9 mouse cellular contexts compared by ENCODE assay signal in genomic region chr4:136202509-136202908, GRCm38 (mm10). TPM values are rescaled to one million over a fixed set of nuclear protein-coding genes. Genes with fewer than 3 reads are reported as not detected.
DNase-seq lines count a peak whose midpoint lies in the region; ATAC-seq and TF ChIP-seq lines count a peak whose summit lies in the region.
"Had no signal": no experiment of that assay in that cellular context is flagged by ENCODE, and none has a peak within 500 bp of the region (broad histone marks: within the 10 kb centered on the region; RNA-seq: fewer than 3 reads in every experiment).

No protein-coding gene starts in this region.

- 3% methylated on average over 9 of the region's 9 CpGs for WGBS in liver, embryonic 12.5 days (ENCODE audit: insufficient replicate concordance)
- 4% methylated on average over 9 of the region's 9 CpGs for WGBS in hindbrain, postnatal 0 days
- WGBS in lung, adult 2 months, result 5% methylated on average over 9 of the region's 9 CpGs

- DNase-seq in adrenal gland, adult (ENCODE audit: inconsistent age in 2 of 2, low spot score in 1 of 2), result peak; percentile 58 to 84
- DNase-seq in adrenal gland, adult 8-10 months, result no peak
- DNase-seq in liver, result peak; percentile 81
- DNase-seq in brain, embryonic 14.5 days (ENCODE audit: low read depth), result peak; percentile 87
- DNase-seq in hindbrain, postnatal 0 days (ENCODE audit: low spot score), result peak; percentile 88
- peak; percentile 72 for DNase-seq in lung, adult 2 months
- DNase-seq in spleen, postnatal 4 days (ENCODE audit: low spot score in 2 of 2), result peak; percentile 72 to 90

- ATAC-seq in liver, embryonic 12.5 days, result no peak
- 0 out of 2 replicates have a peak, but pooled peaks have one; percentile 57 for ATAC-seq in hindbrain, postnatal 0 days

- H3K27ac ChIP-seq in liver, embryonic 12.5 days, result no peak overlapping the region
- no peak overlapping the region for H3K27ac ChIP-seq in hindbrain, postnatal 0 days
- H3K27ac ChIP-seq: hindbrain, embryonic 15.5 days had no signal

- no peak overlapping the region for H3K9ac ChIP-seq in liver, embryonic 12.5 days
- H3K9ac ChIP-seq in hindbrain, postnatal 0 days (replicated peaks; ENCODE audit: low read length), result no peak overlapping the region
- H3K9ac ChIP-seq: hindbrain, embryonic 15.5 days had no signal

- H3K9me3 ChIP-seq in liver, embryonic 12.5 days (replicated peaks), result no peaks in the 10 kb centered on the region
- no peaks in the 10 kb centered on the region for H3K9me3 ChIP-seq in hindbrain, postnatal 0 days (ENCODE audit: low read length)
- H3K9me3 ChIP-seq: hindbrain, embryonic 15.5 days had no signal

- peaks cover 61% of the 10 kb centered on the region for H3K27me3 ChIP-seq in liver, embryonic 12.5 days (replicated peaks)
- no peaks in the 10 kb centered on the region for H3K27me3 ChIP-seq in hindbrain, postnatal 0 days (ENCODE audit: insufficient read depth, low read length)
- H3K27me3 ChIP-seq: hindbrain, embryonic 15.5 days had no signal

- no peak overlapping the region for H3K4me3 ChIP-seq in liver, embryonic 12.5 days
- no peak overlapping the region for H3K4me3 ChIP-seq in hindbrain, postnatal 0 days (ENCODE audit: low read length)
- no peak overlapping the region for H3K4me3 ChIP-seq in lung, adult 2 months (replicated peaks; ENCODE audit: extremely low read depth, low read depth, low read length)
- H3K4me3 ChIP-seq: hindbrain, embryonic 15.5 days had no signal

- no peak for TF ChIP-seq POLR2A in brain, embryonic 14.5 days (IDR thresholded peaks at IDR 0.05; ENCODE audit: borderline replicate concordance, extremely low read depth, insufficient read depth, insufficient read length, poor library complexity, severe bottlenecking)
- TF ChIP-seq POLR2A in lung, adult 2 months (IDR thresholded peaks at IDR 0.05; ENCODE audit: borderline replicate concordance, extremely low read depth, low read depth, low read length), result no peak

- no peaks in the 10 kb centered on the region for H3K36me3 ChIP-seq in liver, embryonic 12.5 days
- H3K36me3 ChIP-seq in hindbrain, postnatal 0 days (ENCODE audit: insufficient read depth, low read length), result no peaks in the 10 kb centered on the region
- H3K36me3 ChIP-seq: hindbrain, embryonic 15.5 days had no signal

- peak; percentile 83 for TF ChIP-seq CTCF in brain, embryonic 14.5 days (IDR thresholded peaks at IDR 0.05; ENCODE audit: borderline replicate concordance, extremely low read depth, insufficient read depth, insufficient read length)
- peak; percentile 88 for TF ChIP-seq CTCF in hindbrain, postnatal 0 days (IDR thresholded peaks at IDR 0.05; ENCODE audit: low read depth)
- peak; percentile 88 for TF ChIP-seq CTCF in lung, adult 2 months (IDR thresholded peaks at IDR 0.05; ENCODE audit: insufficient read depth, low read length)

- H3K4me2 ChIP-seq in liver, embryonic 12.5 days, result no peak overlapping the region
- H3K4me2 ChIP-seq in hindbrain, postnatal 0 days (ENCODE audit: low read depth, low read length), result no peak overlapping the region
- H3K4me2 ChIP-seq: hindbrain, embryonic 15.5 days had no signal

- H3K4me1 ChIP-seq in liver, embryonic 12.5 days, result peaks cover 30% of the 10 kb centered on the region
- H3K4me1 ChIP-seq in hindbrain, postnatal 0 days (ENCODE audit: insufficient read depth, low read length), result peaks cover 8% of the 10 kb centered on the region; the same call in 1 of the 2 replicates
- H3K4me1 ChIP-seq in lung, adult 2 months (ENCODE audit: control insufficient read depth, insufficient read depth, low read length), result peaks cover 11% of the 10 kb centered on the region

RNA-seq across cellular contexts. Expression of gene Asap3, which starts 3.7 kb away (rescaled TPM):
- total RNA-seq in adrenal gland, adult 8-10 months (2022), result 1 to 10 TPM; 2.5 to 4.9 (median 3.6) TPM
- polyA plus RNA-seq in liver, embryonic 12.5 days (2016; fragmentation: Nextera tagmentation; extraction: Ambion mirVana), result 1.5 and 1.9 TPM in 2 replicates
- 4.2 and 6.2 TPM in 2 replicates for polyA plus RNA-seq in brain, embryonic 14.5 days (2012; rRNA removed)
- total RNA-seq in hindbrain, postnatal 0 days (2014; rRNA removed), result 9.1 and 10.5 TPM in 2 replicates
- 4.1 TPM in 2 replicates for polyA plus RNA-seq in hindbrain, postnatal 0 days (2015; fragmentation: Nextera tagmentation; extraction: Ambion mirVana)
- 8.7 and 9.3 TPM in 2 replicates for polyA plus RNA-seq in lung, adult 2 months (2012; rRNA removed)

RNA-seq across cellular contexts. Expression of gene E2f2, which starts 30.3 kb away (rescaled TPM):
- total RNA-seq in adrenal gland, adult 8-10 months (2022), result 1 to 10 TPM; 2.6 to 3.6 (median 2.7) TPM
- 63.4 and 69.1 TPM in 2 replicates for polyA plus RNA-seq in liver, embryonic 12.5 days (2016; fragmentation: Nextera tagmentation; extraction: Ambion mirVana)
- polyA plus RNA-seq in brain, embryonic 14.5 days (2012; rRNA removed), result 3.5 and 5.1 TPM in 2 replicates
- 3.5 and 3.7 TPM in 2 replicates for total RNA-seq in hindbrain, postnatal 0 days (2014; rRNA removed)
- 2.3 and 2.4 TPM in 2 replicates for polyA plus RNA-seq in hindbrain, postnatal 0 days (2015; fragmentation: Nextera tagmentation; extraction: Ambion mirVana)
- 8.9 and 11.2 TPM in 2 replicates for polyA plus RNA-seq in lung, adult 2 months (2012; rRNA removed)

RNA-seq across cellular contexts. Expression of gene Tcea3, which starts 45.0 kb away (rescaled TPM):
- 1 to 10 TPM; 1.7 to 2.2 (median 1.9) TPM for total RNA-seq in adrenal gland, adult 8-10 months (2022)
- polyA plus RNA-seq in liver, embryonic 12.5 days (2016; fragmentation: Nextera tagmentation; extraction: Ambion mirVana), result 9.8 and 11.1 TPM in 2 replicates
- 0.38 and 0.98 TPM in 2 replicates for polyA plus RNA-seq in brain, embryonic 14.5 days (2012; rRNA removed)
- total RNA-seq in hindbrain, postnatal 0 days (2014; rRNA removed), result 2.2 TPM in 1 of 2 replicates, not detected in the other
- polyA plus RNA-seq in hindbrain, postnatal 0 days (2015; fragmentation: Nextera tagmentation; extraction: Ambion mirVana), result 2.7 and 3.3 TPM in 2 replicates
- polyA plus RNA-seq in lung, adult 2 months (2012; rRNA removed), result 7.0 and 13.3 TPM in 2 replicates

RNA-seq across cellular contexts. Expression of gene Id3, which starts 59.2 kb away (rescaled TPM):
- 10 to 100 TPM; 58.3 to 76.8 (median 73.8) TPM for total RNA-seq in adrenal gland, adult 8-10 months (2022)
- 80.9 and 88.1 TPM in 2 replicates for polyA plus RNA-seq in liver, embryonic 12.5 days (2016; fragmentation: Nextera tagmentation; extraction: Ambion mirVana)
- polyA plus RNA-seq in brain, embryonic 14.5 days (2012; rRNA removed), result 105 and 107 TPM in 2 replicates
- total RNA-seq in hindbrain, postnatal 0 days (2014; rRNA removed), result 204 and 344 TPM in 2 replicates
- 253 and 254 TPM in 2 replicates for polyA plus RNA-seq in hindbrain, postnatal 0 days (2015; fragmentation: Nextera tagmentation; extraction: Ambion mirVana)
- polyA plus RNA-seq in lung, adult 2 months (2012; rRNA removed), result 390 and 505 TPM in 2 replicates
